Mouse (Mus musculus) kidney, adult 2 months (tissue): ENCODE measurements around the gene Dock2.

Experiments
- CTCF ChIP-seq: fragments of 200-500 bp; conservative IDR thresholded peaks from 2 replicates; pipeline ENCODE4 v1.5.1; 2011; ENCODE audit warnings: low read depth, mild to moderate bottlenecking, control low read depth, low read length, moderate library complexity, mixed read lengths; ENCODE audit not compliant: insufficient read depth, insufficient read length
- POLR2A ChIP-seq: fragments of 200-500 bp; IDR thresholded peaks from one replicate; pipeline ENCODE4 v1.6.1; 2011; ENCODE audit warnings: low read depth, low read length, control low read depth

DNA sequence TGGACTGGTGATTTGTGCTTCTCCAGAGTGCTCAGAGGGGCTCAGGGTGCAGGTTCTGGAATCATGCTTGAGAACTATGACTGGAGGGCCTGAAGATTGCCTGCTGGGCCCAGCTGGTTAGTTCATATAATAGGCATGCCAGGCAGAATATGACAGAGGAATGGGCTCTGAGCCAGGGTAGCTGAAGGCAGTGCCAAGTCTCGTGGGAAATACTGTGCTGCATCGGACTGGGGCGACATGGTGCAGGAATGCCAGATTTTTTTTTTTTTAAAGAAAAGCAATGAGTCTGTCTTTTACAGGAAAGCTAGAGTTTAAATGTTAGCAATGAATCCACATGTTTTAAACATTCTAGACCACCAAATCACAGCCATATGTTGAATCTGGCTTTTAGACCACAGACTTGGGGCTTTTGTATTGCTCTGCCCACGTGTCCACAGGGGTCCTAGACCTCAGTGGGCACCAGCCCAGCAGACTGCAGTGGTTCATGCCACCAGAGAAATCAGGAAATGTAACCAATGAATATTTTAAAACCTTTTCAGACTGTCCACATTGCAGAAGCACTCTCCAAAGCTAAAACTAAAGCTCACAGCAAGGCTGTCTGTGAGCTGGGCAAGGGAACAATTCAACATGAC lies 435.3 kb downstream of the Dock2 start:
- TF ChIP-seq CTCF: no peak
- no peak for TF ChIP-seq POLR2A
